Mouse (Mus musculus): ENCODE data around the gene A130010J15Rik.

GRCm38 (mm10) chr1:193133726-193134125 is 34.1 kb upstream of the A130010J15Rik start:
- TF ChIP-seq GATA1 (IDR thresholded peaks at IDR 0.05; ENCODE audit: borderline replicate concordance, low read length) = no peak
- peak; percentile 28; the same call in 1 of the 2 replicates for TF ChIP-seq CTCF (IDR thresholded peaks at IDR 0.05; ENCODE audit: low read depth, low read length)
- no peak for TF ChIP-seq GATA2 (IDR thresholded peaks at IDR 0.05; ENCODE audit: borderline replicate concordance, low read depth, low read length)
